Mouse (Mus musculus): ENCODE measurements around the gene R3hdm2.

DNA sequence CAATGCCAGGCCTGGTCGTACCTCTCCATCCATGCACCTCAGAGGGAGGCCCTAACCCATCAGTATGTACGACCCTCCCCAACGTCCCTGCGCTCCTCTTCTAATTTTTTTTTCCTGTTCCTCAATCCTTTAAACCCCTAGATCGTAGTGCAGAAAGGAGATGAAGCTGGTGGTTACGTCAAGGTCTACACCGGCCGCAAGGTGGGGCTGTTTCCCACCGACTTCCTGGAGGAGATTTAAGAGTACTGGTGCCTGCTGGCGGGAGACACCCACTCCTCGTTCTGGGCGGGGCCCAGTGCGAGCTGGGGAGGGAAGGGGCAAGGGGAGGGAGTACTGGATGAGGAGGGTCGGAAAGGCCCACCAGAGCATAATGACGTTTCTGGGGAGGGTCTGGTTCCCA is 128.1 kb downstream of the R3hdm2 start:
- peak; percentile 82 for TF ChIP-seq CTCF (IDR thresholded peaks at IDR 0.05)
- no peak for TF ChIP-seq EP300 (IDR thresholded peaks at IDR 0.05)
